Mouse (Mus musculus) CH12.LX (cell line): ENCODE measurements around the gene Mtrex. TPM values are rescaled to one million over a fixed set of nuclear protein-coding genes. Genes with fewer than 3 reads are reported as not detected.

Experiments
- DNase-seq: peaks from one replicate; pipeline ENCODE4 v3.0.0-alpha.2; 2013; ENCODE audit errors: extremely low read depth
- H3K27ac ChIP-seq: 2 replicates; pipeline ENCODE4 v1.5.1; 2012; ENCODE audit warnings: low read depth, mild to moderate bottlenecking, control low read depth, moderate library complexity; ENCODE audit not compliant: insufficient read depth
- H3K27me3 ChIP-seq: replicated peaks from 2 replicates; pipeline ENCODE3; 2012; ENCODE audit warnings: inconsistent platforms
- H3K36me3 ChIP-seq, 2 experiments: replicated peaks in 1 of 2; 2 replicates each; pipeline versions ENCODE3 to v1.6.1; 2012; ENCODE audit warnings: inconsistent platforms in 1 of 2, low read length in 1 of 2, mild to moderate bottlenecking in 1 of 2, mixed read lengths in 1 of 2, moderate library complexity in 1 of 2; ENCODE audit not compliant: control insufficient read depth in 1 of 2, insufficient read depth in 1 of 2
- H3K4me1 ChIP-seq, 2 experiments: 2 replicates each; pipeline ENCODE4 v1.6.1; 2012; ENCODE audit warnings: inconsistent platforms in 1 of 2, moderate library complexity in 1 of 2; ENCODE audit not compliant: insufficient read depth in 2 of 2, control insufficient read depth in 1 of 2
- H3K4me2 ChIP-seq: 2 replicates; pipeline ENCODE4 v1.6.1; 2012; ENCODE audit warnings: low read depth, mild to moderate bottlenecking, control low read depth; ENCODE audit not compliant: poor library complexity, insufficient read depth, severe bottlenecking
- H3K4me3 ChIP-seq, 3 experiments: fragments of 150-350 bp in 1 of 3; sonication (generic) in 1 of 3; replicated peaks in 1 of 3; 2 replicates each; pipeline versions ENCODE3 to v1.5.1; 2011 to 2012; ENCODE audit warnings: low read depth in 2 of 3, low read length in 2 of 3, mild to moderate bottlenecking in 2 of 3, moderate library complexity in 2 of 3, control low read depth in 1 of 3, improper control_type of control experiment in 1 of 3, inconsistent platforms in 1 of 3, mixed read lengths in 1 of 3; ENCODE audit not compliant: poor library complexity in 1 of 3
- H3K79me2 ChIP-seq: replicated peaks from 2 replicates; pipeline ENCODE4 v1.6.1; 2012; ENCODE audit warnings: mild to moderate bottlenecking, moderate library complexity; ENCODE audit not compliant: control insufficient read depth, poor library complexity, insufficient read depth, severe bottlenecking; ENCODE audit errors: extremely low read depth
- H3K9ac ChIP-seq: 2 replicates; pipeline ENCODE4 v1.6.1; 2012; ENCODE audit warnings: low read depth, mild to moderate bottlenecking, control low read depth, moderate library complexity; ENCODE audit not compliant: insufficient read depth
- H3K9me3 ChIP-seq: replicated peaks from 2 replicates; pipeline ENCODE3; 2012; ENCODE audit warnings: low read length, inconsistent platforms, mixed read lengths
- BHLHE40 ChIP-seq: IDR thresholded peaks from 2 replicates; pipeline ENCODE4 v1.6.1; 2011; ENCODE audit warnings: mild to moderate bottlenecking, low read depth, low read length, improper control_type of control experiment
- CHD1 ChIP-seq: IDR thresholded peaks from 2 replicates; pipeline ENCODE4 v1.6.1; 2012; ENCODE audit warnings: low read depth, low read length, improper control_type of control experiment, inconsistent platforms
- CTCF ChIP-seq, 2 experiments: IDR thresholded peaks in 1 of 2; conservative IDR thresholded peaks in 1 of 2; 2 replicates each; pipeline ENCODE4 v1.5.1; 2011 to 2012; ENCODE audit warnings: low read depth in 2 of 2, low read length in 2 of 2, improper control_type of control experiment in 1 of 2, inconsistent platforms in 1 of 2, mild to moderate bottlenecking in 1 of 2, moderate library complexity in 1 of 2
- EP300 ChIP-seq: IDR thresholded peaks from 2 replicates; pipeline ENCODE4 v1.6.1; 2011; ENCODE audit warnings: low read length, improper control_type of control experiment
- GABPA ChIP-seq: IDR thresholded peaks from 2 replicates; pipeline ENCODE4 v1.6.1; 2012; ENCODE audit warnings: low read depth, low read length, improper control_type of control experiment, inconsistent platforms; ENCODE audit not compliant: insufficient replicate concordance
- HCFC1 ChIP-seq: IDR thresholded peaks from 2 replicates; pipeline ENCODE4 v1.6.1; 2012; ENCODE audit warnings: low read depth, mild to moderate bottlenecking, inconsistent platforms, low read length, improper control_type of control experiment
- IRF4 ChIP-seq: IDR thresholded peaks from 2 replicates; pipeline ENCODE4 v1.6.1; 2014; ENCODE audit warnings: low read depth, mild to moderate bottlenecking, inconsistent platforms, low read length, improper control_type of control experiment
- JUN ChIP-seq: IDR thresholded peaks from 2 replicates; pipeline ENCODE4 v1.6.1; 2011; ENCODE audit warnings: low read depth, mild to moderate bottlenecking, low read length, improper control_type of control experiment, moderate library complexity; ENCODE audit not compliant: insufficient read depth
- JUND ChIP-seq: conservative IDR thresholded peaks from 2 replicates; pipeline ENCODE4 v1.6.1; 2011; ENCODE audit warnings: low read depth, low read length, improper control_type of control experiment
- KAT2A ChIP-seq: IDR thresholded peaks from 2 replicates; pipeline ENCODE4 v1.6.1; 2012; ENCODE audit warnings: low read length, improper control_type of control experiment, inconsistent platforms; ENCODE audit not compliant: insufficient replicate concordance
- MAFK ChIP-seq: IDR thresholded peaks from 2 replicates; pipeline ENCODE4 v1.6.1; 2011; ENCODE audit warnings: low read length, improper control_type of control experiment; ENCODE audit not compliant: insufficient replicate concordance
- MAX ChIP-seq: IDR thresholded peaks from 2 replicates; pipeline ENCODE4 v1.6.1; 2011; ENCODE audit warnings: low read length, improper control_type of control experiment
- MAZ ChIP-seq: IDR thresholded peaks from 2 replicates; pipeline ENCODE4 v1.6.1; 2012; ENCODE audit warnings: low read depth, mild to moderate bottlenecking, inconsistent platforms, low read length, improper control_type of control experiment, moderate library complexity
- MEF2A ChIP-seq: IDR thresholded peaks from 2 replicates; pipeline ENCODE4 v1.6.1; 2014; ENCODE audit warnings: low read depth, mild to moderate bottlenecking, inconsistent platforms, low read length, improper control_type of control experiment, borderline replicate concordance
- NRF1 ChIP-seq: IDR thresholded peaks from 2 replicates; pipeline ENCODE4 v1.6.1; 2014; ENCODE audit warnings: low read depth, mild to moderate bottlenecking, inconsistent platforms, low read length, improper control_type of control experiment, moderate library complexity
- POLR2AphosphoS2 ChIP-seq: IDR thresholded peaks from 2 replicates; pipeline ENCODE4 v1.6.1; 2011; ENCODE audit warnings: low read depth, low read length, improper control_type of control experiment
- RAD21 ChIP-seq: IDR thresholded peaks from 2 replicates; pipeline ENCODE4 v1.6.1; 2011; ENCODE audit warnings: low read depth, mild to moderate bottlenecking, low read length, improper control_type of control experiment, moderate library complexity
- SMC3 ChIP-seq: IDR thresholded peaks from 2 replicates; pipeline ENCODE4 v1.6.1; 2011; ENCODE audit warnings: low read depth, low read length, improper control_type of control experiment
- TCF12 ChIP-seq: IDR thresholded peaks from 2 replicates; pipeline ENCODE4 v1.6.1; 2014; ENCODE audit warnings: low read depth, mild to moderate bottlenecking, inconsistent platforms, low read length, improper control_type of control experiment
- UBTF ChIP-seq: IDR thresholded peaks from 2 replicates; pipeline ENCODE4 v1.6.1; 2012; ENCODE audit warnings: low read depth, mild to moderate bottlenecking, inconsistent platforms, low read length, improper control_type of control experiment, moderate library complexity
- USF2 ChIP-seq: conservative IDR thresholded peaks from 2 replicates; pipeline ENCODE4 v1.6.1; 2011; ENCODE audit warnings: low read depth, low read length, improper control_type of control experiment
- ZC3H11A ChIP-seq: IDR thresholded peaks from 2 replicates; pipeline ENCODE4 v1.6.1; 2012; ENCODE audit warnings: low read depth, mild to moderate bottlenecking, inconsistent platforms, low read length, improper control_type of control experiment
- dilution Hi-C: fragments of 300-500 bp; cut with MboI; formaldehyde crosslinking; loops from 2 replicates; pipeline ENCODE4 v1.14.3; 2020; ENCODE audit warnings: low sequenced_read_pairs; ENCODE audit not compliant: extremely low pct_unique_long_range_greater_than_20kb, extremely low pct_ligation_motif_present
- in situ Hi-C: fragments of 300-500 bp; cut with MboI; formaldehyde crosslinking; loops from 3 replicates; pipeline ENCODE4 v1.14.3; 2019; ENCODE audit warnings: low sequenced_read_pairs, low pct_ligation_motif_present, low pct_unique_long_range_greater_than_20kb, mixed read lengths
- polyA plus RNA-seq: library from polyadenylated mRNA; unstranded; fragments of >175 nt; gene quantifications from 2 replicates; pipeline ENCODE4 v1.2.1, GENCODE M21; 2012; ENCODE audit warnings: low read depth; ENCODE audit not compliant: insufficient read length
- total RNA-seq, 2 experiments: library from RNA; depleted of rRNA; stranded (reverse); fragments of 300-350 nt in 1 of 2; fragments of >200 nt in 1 of 2; gene quantifications; 2 replicates each; pipeline ENCODE4 v1.2.3; 2012 to 2014

The Mtrex gene
- total and polyA plus RNA-seq, 3 experiments: 55.0 to 87.6 (median 63.9) TPM

- H3K36me3 ChIP-seq: peaks cover 40 to 78% of the 10 kb centered on the region in 2 experiments
Measured at GRCm38 (mm10) chr13:112910434-112910833, 16.8 kb downstream of the Mtrex start.

GRCm38 (mm10) chr13:112909663-112910062 is 17.5 kb downstream of the Mtrex start:
- Histone ChIP-seq H3K79me2 (peaks cover 6% of the 10 kb centered on the region; the same call in 1 of the 2 replicates), H3K4me3 (no peak overlapping the region), H3K27me3 (no peaks in the 10 kb centered on the region), H3K9ac (no peak overlapping the region), H3K4me2 (no peak overlapping the region), H3K27ac (no peak overlapping the region), H3K4me1 (no peaks in the 10 kb centered on the region), H3K36me3 (peaks cover 44 to 82% of the 10 kb centered on the region in 2 experiments), H3K9me3 (no peaks in the 10 kb centered on the region)
- TF ChIP-seq EP300 (no peak), JUN (no peak), HCFC1 (no peak), TCF12 (no peak), BHLHE40 (no peak), UBTF (no peak), POLR2AphosphoS2 (no peak), SMC3 (peak; percentile 61), MAZ (no peak), JUND (no peak), NRF1 (no peak), USF2 (no peak), MAX (no peak), MEF2A (no peak), CTCF (conservative IDR thresholded peaks at IDR 0.05 in 1 of 2, IDR thresholded peaks at IDR 0.05 in 1 of 2; ENCODE audit: low read depth in 2 of 2, low read length in 2 of 2) (peak; percentile 45 to 74; a peak in 3 of 4 replicates), ZC3H11A (no peak), MAFK (no peak), CHD1 (no peak), GABPA (no peak), RAD21 (peak; percentile 42), IRF4 (no peak)
- in situ Hi-C loops (no loop called here), dilution Hi-C loops (no loop called here)
- peak; percentile 51 for DNase-seq

More at GRCm38 (mm10) chr13:112910434-112910833, 16.8 kb downstream of the Mtrex start:
- no peak for DNase-seq
- no peaks in the 10 kb centered on the region for H3K27me3 ChIP-seq
- H3K9ac ChIP-seq: no peak overlapping the region
- TF ChIP-seq KAT2A: no peak
- TF ChIP-seq ZC3H11A: no peak
- no peak for TF ChIP-seq CTCF (conservative IDR thresholded peaks at IDR 0.05 in 1 of 2, IDR thresholded peaks at IDR 0.05 in 1 of 2; ENCODE audit: low read depth in 2 of 2, low read length in 2 of 2)
- H3K4me2 ChIP-seq: no peak overlapping the region
- H3K79me2 ChIP-seq: peaks cover 6% of the 10 kb centered on the region
- dilution Hi-C loops (no loop called here), in situ Hi-C loops (no loop called here)
- H3K9me3 ChIP-seq: no peaks in the 10 kb centered on the region
- H3K4me1 ChIP-seq: no peaks in the 10 kb centered on the region
- no peak overlapping the region for H3K4me3 ChIP-seq
- H3K27ac ChIP-seq: no peak overlapping the region
